Mouse (Mus musculus): ENCODE measurements at regions not wholly inside any gene's neighbourhood (a gene's known extent, or its start where the extent isn't known, plus 50 kb on each side); places are given as distances from the start of the nearest gene placed in this dataset.

DNA sequence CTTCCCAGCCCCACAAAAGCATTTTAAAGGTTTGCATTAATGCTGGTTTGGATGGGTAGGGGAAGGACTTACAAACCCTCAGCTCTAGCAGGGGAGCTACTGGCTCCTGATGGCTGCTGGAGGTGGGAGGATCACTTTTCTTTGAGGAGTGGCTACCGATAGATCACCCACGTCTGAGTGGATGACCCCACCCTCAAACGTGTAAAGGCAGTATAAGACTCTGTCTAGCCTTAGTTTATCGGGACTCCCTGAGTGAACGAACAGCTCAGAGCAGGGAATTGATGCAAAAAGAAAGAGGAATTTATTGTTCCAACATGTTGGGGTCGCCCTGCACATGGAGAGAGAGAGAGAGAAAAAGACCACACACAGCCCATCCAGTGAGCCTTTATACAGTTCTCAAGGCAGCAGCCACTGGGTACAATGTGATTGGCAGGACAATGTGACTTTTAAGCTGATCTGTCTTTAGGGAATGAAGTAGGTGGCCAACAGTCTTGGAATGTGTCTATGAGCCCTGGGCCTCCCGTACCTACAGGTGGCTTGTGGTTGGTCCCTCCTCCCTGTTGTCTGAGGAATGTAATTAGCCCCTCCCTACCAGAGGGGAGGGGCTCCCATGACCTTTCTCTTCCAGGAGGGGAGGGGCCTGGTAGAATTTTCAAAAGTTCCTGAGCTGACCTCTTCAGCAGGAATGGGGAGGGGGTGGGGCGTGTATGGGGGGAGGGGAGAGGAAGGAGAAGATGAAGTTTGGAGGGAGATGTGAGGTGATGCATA is 108.7 kb upstream of the Tmem150c start:
- Histone ChIP-seq H3K4me2 (replicated peaks) (no peak overlapping the region), H3K4me3 (no peak overlapping the region), H3K27me3 (no peaks in the 10 kb centered on the region), H3K27ac (no peak overlapping the region), H3K9me3 (no peaks in the 10 kb centered on the region), H3K4me1 (peaks cover 13% of the 10 kb centered on the region; the same call in 1 of the 2 replicates), H3K36me3 (no peaks in the 10 kb centered on the region), H3K9ac (no peak overlapping the region)
- WGBS = 50% methylated on average over 8 of the region's 8 CpGs
- peak; percentile 73; the same call in 1 of the 2 replicates for ATAC-seq (ENCODE audit: insufficient number of reproducible peaks, insufficient read depth, low FRiP score, low TSS enrichment)

DNA sequence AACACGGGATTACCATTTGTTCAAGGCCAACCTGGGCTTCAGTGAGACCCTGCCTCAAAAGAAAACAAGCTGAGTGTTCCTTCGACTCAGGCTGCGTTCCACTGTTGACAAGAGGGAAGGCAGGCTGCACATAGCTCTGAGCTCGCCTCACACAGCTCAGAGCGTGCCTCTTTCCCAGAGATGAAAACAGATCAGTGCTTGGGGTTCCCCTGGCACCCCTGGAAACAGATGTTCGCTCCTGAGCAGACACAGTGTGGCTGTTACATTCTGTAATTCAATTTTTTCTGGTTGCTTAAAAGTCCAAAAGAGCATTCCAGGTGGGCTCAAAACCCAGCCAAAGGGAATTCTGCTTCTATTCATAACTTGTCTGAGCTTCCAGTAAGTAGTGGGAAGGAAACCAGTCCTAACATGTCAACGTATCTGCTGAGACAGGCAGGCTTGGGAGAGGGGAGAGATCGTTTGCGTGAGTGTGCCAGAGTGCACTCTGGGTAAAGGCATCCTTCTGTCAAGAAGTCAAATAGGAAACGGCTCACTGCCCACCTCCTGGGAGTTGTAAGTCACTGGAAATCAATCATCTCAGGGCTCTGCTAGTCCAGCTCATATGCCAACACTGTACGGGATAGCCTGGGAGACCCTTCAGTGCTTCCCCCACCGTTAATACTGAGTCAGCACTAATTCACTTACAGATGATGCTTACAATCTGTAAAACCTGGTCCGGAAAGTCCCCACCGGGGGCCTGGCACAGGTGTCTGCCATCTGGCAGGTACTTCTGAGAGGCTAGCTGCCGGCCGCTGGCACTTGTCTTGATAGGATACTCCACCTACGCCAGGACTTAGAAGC is 107.3 kb upstream of the Tmem150c start:
- Histone ChIP-seq H3K27me3 (no peaks in the 10 kb centered on the region), H3K4me1 (peaks cover 13% of the 10 kb centered on the region; the same call in 1 of the 2 replicates), H3K27ac (peak overlapping the region; percentile 23; the same call in 1 of the 2 replicates), H3K36me3 (no peaks in the 10 kb centered on the region), H3K9me3 (no peaks in the 10 kb centered on the region), H3K4me2 (replicated peaks) (peak overlapping the region; percentile 6; the same call in 1 of the 2 replicates), H3K9ac (no peak overlapping the region), H3K4me3 (no peak overlapping the region)
- peak; percentile 82; the same call in 1 of the 2 replicates for ATAC-seq (ENCODE audit: insufficient number of reproducible peaks, insufficient read depth, low FRiP score, low TSS enrichment)
- WGBS = 46% methylated on average over 17 of the region's 17 CpGs

DNA sequence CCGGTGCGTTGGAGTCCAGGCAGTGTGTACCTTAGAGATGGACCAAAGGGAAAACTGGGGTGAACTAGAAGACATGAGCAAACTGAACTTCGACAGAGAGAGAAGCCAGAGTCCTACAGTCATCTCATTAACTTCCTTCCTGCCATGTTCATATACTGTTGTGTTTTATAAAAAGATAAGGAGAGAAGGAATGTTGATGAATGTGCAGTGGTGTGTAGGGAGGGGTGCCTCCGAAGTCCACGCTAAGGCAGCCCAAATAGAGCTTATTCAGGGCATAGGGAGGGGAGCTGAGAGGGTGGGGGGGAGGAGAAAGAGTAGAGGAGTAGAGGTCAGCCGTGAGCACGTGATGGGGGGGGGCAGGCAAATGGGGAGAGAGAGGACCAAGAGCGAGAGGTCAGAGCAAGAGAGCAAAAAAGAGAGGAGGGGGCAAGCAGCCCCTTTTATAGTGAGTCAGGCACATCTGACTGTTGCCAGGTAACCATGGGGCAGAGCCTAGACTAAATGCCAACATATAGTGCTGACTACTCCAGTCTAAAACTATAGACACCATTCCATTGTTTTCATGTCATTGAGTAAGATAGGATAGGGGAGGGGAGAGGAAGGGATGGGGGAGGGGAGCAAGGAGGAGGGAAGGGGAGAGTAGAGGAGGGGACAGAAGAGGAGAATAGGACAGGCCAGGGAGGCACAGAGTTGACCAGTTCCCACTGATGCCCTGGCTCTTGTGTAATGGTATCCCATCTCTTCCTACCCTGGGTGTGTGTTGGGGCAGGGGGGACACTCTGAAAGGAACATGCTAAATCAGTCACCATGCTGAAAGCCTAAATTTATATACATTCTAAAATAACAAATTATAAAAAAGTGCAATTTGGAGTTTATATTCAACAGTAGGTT is 100.4 kb upstream of the Tmem150c start:
- 80% methylated on average over 8 of the region's 8 CpGs for WGBS
- no peaks in the 10 kb centered on the region for H3K27me3 ChIP-seq
- no peak overlapping the region for H3K4me3 ChIP-seq
- no peaks in the 10 kb centered on the region for H3K36me3 ChIP-seq
- no peak overlapping the region; the same call in 1 of the 2 replicates for H3K27ac ChIP-seq
- no peaks in the 10 kb centered on the region for H3K4me1 ChIP-seq
- H3K4me2 ChIP-seq (replicated peaks) = no peak overlapping the region
- ATAC-seq (ENCODE audit: insufficient number of reproducible peaks, insufficient read depth, low FRiP score, low TSS enrichment) = peak; percentile 35; the same call in 1 of the 2 replicates
- no peaks in the 10 kb centered on the region for H3K9me3 ChIP-seq
- no peak overlapping the region for H3K9ac ChIP-seq

DNA sequence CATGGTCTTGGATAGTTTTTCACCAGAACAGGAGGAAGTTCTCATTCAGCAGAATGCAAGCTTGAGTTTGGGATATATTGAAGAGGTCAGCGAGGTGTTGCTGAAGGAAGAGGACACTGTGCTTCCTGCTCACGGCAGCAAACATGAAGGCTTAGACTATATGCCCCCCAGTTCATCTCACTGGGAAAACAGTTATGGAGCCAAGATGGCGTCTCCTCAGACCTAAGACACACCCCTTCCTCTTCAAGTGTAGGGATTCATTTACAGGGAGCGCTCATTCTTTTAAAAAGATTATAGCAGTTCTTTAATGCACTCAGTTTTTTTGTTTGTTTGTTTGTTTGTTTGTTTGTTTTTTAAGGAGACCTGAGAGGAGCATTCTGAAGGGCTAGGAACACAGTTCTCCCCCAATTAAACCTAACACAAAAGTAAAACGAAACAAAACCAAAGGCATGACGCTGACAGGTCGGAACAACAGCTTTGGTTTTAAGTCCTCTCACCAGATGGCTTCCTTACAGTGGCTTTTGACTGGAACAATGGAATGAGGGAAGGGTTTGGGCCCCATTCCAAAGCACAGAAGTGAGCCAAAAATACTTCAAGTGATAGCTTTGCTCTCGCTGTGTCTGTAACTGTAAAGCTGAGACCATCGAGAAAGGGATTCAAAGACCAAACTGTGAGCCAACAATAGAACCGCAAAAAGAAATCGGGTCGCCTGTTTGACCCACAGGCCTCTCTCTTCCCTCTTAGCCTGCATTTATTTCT is 99.5 kb upstream of the Tmem150c start:
- 79% methylated on average over 12 of the region's 12 CpGs for WGBS
- Histone ChIP-seq H3K4me3 (no peak overlapping the region), H3K9ac (no peak overlapping the region), H3K4me2 (replicated peaks) (no peak overlapping the region), H3K9me3 (no peaks in the 10 kb centered on the region), H3K4me1 (peaks cover 8% of the 10 kb centered on the region; the same call in 1 of the 2 replicates), H3K27ac (no peak overlapping the region; the same call in 1 of the 2 replicates), H3K36me3 (no peaks in the 10 kb centered on the region), H3K27me3 (no peaks in the 10 kb centered on the region)
- no peak for ATAC-seq (ENCODE audit: insufficient number of reproducible peaks, insufficient read depth, low FRiP score, low TSS enrichment)

DNA sequence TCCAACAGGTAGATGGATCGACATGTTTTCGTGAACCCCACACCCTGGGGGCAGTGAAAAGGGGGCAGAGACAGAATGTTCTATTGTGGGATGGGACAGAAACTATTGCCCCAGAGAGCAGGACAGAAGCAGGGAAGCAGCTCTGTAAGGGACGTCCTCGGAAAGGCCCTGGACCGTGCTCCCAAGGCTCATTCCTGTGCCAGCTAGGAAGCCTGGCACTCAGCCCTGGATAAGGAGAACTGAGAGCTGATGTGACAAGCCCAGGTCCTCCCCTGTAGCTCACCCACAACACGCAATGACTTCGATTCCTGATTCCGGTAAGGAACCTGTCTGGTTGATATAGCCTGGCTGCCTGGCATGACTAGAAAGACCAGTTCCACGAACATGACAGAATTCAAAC is 95.7 kb upstream of the Tmem150c start:
- Histone ChIP-seq H3K9me3 (no peaks in the 10 kb centered on the region), H3K27ac (no peak overlapping the region), H3K9ac (no peak overlapping the region), H3K27me3 (no peaks in the 10 kb centered on the region), H3K4me2 (replicated peaks) (no peak overlapping the region), H3K4me1 (peaks cover 8% of the 10 kb centered on the region; the same call in 1 of the 2 replicates), H3K4me3 (no peak overlapping the region), H3K36me3 (no peaks in the 10 kb centered on the region)
- no peak for ATAC-seq (ENCODE audit: insufficient number of reproducible peaks, insufficient read depth, low FRiP score, low TSS enrichment)
- WGBS = 90% methylated on average over 9 of the region's 9 CpGs

DNA sequence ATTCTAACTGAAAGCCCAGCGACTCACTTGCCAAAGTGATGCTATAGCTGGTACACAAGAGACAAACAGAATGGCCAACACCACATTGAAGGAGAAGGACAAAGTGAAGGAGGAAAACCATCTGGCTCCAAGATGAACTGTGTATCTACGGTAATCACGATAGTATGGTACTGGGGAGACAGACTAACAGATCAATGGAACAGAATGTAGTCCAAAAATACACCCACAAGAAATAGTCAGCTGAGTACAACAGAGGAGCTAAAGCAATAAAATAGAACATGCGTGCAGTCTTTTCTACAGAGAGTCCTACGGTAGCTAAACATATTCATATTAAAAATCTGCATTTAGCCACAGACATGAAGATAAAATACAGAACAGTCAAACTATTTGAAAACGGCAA is 92.4 kb upstream of the Tmem150c start:
- H3K9ac ChIP-seq = no peak overlapping the region
- WGBS = 91% methylated on average over 6 of the region's 6 CpGs
- H3K9me3 ChIP-seq = no peaks in the 10 kb centered on the region
- H3K27me3 ChIP-seq = no peaks in the 10 kb centered on the region
- H3K36me3 ChIP-seq = no peaks in the 10 kb centered on the region
- peaks cover 8% of the 10 kb centered on the region; the same call in 1 of the 2 replicates for H3K4me1 ChIP-seq
- H3K27ac ChIP-seq = no peak overlapping the region
- no peak overlapping the region for H3K4me3 ChIP-seq
- H3K4me2 ChIP-seq (replicated peaks) = no peak overlapping the region
- ATAC-seq (ENCODE audit: insufficient number of reproducible peaks, insufficient read depth, low FRiP score, low TSS enrichment) = no peak

DNA sequence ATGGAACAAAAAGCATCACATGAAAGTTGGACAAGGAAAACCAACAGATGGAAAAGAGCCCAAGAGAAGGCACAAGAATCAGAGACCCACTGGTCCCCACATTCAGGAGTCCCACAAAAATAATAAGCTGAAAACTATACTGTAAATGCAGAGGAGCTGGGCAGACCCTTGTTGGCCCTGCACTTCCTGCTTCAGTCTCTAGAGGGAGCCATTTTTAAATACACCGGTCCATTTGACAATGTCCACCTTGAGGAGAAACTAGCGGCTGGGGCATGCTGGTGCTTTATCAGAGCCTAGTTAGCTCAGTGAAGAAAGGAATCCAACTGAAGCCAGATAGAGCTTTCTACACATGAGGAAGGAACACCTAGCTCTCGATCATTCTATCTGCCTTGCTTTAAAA is 90.1 kb upstream of the Tmem150c start:
- Histone ChIP-seq H3K4me3 (no peak overlapping the region), H3K36me3 (no peaks in the 10 kb centered on the region), H3K27me3 (no peaks in the 10 kb centered on the region), H3K4me2 (replicated peaks) (no peak overlapping the region), H3K9me3 (no peaks in the 10 kb centered on the region), H3K9ac (no peak overlapping the region), H3K4me1 (peaks cover 7% of the 10 kb centered on the region; the same call in 1 of the 2 replicates), H3K27ac (no peak overlapping the region)
- WGBS = 48% methylated on average over 3 of the region's 3 CpGs
- no peak for ATAC-seq (ENCODE audit: insufficient number of reproducible peaks, insufficient read depth, low FRiP score, low TSS enrichment)

DNA sequence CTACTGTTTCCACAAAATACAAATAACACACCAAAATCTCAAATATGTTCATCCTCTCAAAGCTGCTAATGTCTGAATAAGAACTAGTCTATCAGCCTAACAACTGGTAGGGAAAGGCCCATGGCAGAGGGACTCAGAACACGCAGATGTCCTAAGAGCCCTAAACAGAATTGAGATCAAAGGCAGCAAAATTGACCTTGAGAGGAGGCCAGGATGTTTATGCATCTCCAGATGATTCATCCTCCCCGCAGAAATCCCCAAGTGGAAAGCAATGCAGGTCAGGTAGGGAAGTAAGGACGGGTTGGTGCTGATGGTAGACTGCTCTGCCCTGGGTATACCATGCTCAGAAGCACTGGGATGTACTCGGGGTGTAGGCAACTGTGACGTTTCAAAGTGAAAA is 89.0 kb upstream of the Tmem150c start:
- WGBS = 70% methylated on average over 5 of the region's 5 CpGs
- ATAC-seq (ENCODE audit: insufficient number of reproducible peaks, insufficient read depth, low FRiP score, low TSS enrichment) = no peak

DNA sequence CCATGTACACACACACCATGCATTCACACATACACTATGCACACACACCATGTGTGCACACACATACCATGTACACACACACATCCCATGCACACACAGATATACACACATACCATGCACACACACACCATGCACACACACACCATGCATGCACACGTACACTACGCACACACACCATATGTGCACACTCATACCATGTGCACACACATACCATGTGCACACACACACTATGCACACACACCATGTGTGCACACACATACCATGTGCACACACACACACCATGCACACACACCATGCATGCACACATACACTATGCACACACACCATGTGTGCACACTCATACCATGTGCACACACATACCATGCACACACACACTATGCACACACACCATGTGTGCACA is 87.1 kb upstream of the Tmem150c start:
- ATAC-seq (ENCODE audit: insufficient number of reproducible peaks, insufficient read depth, low FRiP score, low TSS enrichment) = 0 out of 2 replicates have a peak, but pooled peaks have one; percentile 6
- no peak overlapping the region for H3K9ac ChIP-seq

More for the DNA sequence above, 89.0 kb upstream of the Tmem150c start:
- H3K4me3 ChIP-seq = no peak overlapping the region
- no peaks in the 10 kb centered on the region for H3K9me3 ChIP-seq
- H3K4me2 ChIP-seq (replicated peaks) = no peak overlapping the region
- H3K9ac ChIP-seq = no peak overlapping the region
- H3K27ac ChIP-seq = no peak overlapping the region
- H3K36me3 ChIP-seq = no peaks in the 10 kb centered on the region
- H3K4me1 ChIP-seq = no peaks in the 10 kb centered on the region
- no peaks in the 10 kb centered on the region for H3K27me3 ChIP-seq

DNA sequence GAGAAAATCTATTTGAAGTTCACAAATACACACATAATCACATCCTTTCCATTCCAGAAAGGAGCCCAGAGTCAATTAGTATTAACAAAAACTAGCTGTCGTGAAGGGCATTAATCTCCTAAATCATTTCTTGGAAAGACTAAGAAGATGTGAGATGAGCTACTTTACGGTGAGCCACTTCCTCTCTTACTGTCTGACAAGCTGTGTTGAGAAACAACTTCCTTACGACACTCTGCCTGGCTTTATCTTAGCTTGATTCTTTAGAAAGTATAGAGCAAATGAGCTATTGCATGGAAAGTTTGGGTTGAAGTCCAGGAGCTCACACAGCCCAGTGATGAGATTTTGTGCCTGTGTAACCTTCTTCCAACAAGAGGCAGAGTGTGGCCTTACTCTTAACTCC is 85.2 kb upstream of the Tmem150c start:
- 88% methylated on average over 3 of the region's 3 CpGs for WGBS
- no peak overlapping the region for H3K4me2 ChIP-seq (replicated peaks)
- ATAC-seq (ENCODE audit: insufficient number of reproducible peaks, insufficient read depth, low FRiP score, low TSS enrichment) = no peak
- H3K4me3 ChIP-seq = no peak overlapping the region
- no peaks in the 10 kb centered on the region for H3K9me3 ChIP-seq
- no peaks in the 10 kb centered on the region for H3K27me3 ChIP-seq
- H3K9ac ChIP-seq = no peak overlapping the region
- H3K27ac ChIP-seq = no peak overlapping the region
- no peaks in the 10 kb centered on the region for H3K4me1 ChIP-seq
- H3K36me3 ChIP-seq = no peaks in the 10 kb centered on the region

More for the DNA sequence above, 87.1 kb upstream of the Tmem150c start:
- Histone ChIP-seq H3K4me3 (no peak overlapping the region), H3K4me2 (replicated peaks) (no peak overlapping the region), H3K27ac (no peak overlapping the region), H3K36me3 (no peaks in the 10 kb centered on the region), H3K27me3 (no peaks in the 10 kb centered on the region), H3K4me1 (no peaks in the 10 kb centered on the region), H3K9me3 (no peaks in the 10 kb centered on the region)
- WGBS = 96% methylated on average over 2 of the region's 2 CpGs
